Mouse (Mus musculus) hindbrain, embryonic 11.5 days (tissue): ENCODE measurements around the gene Gbp6. TPM values are rescaled to one million over a fixed set of nuclear protein-coding genes. Genes with fewer than 3 reads are reported as not detected.
"Not testable (repeated sequence)": the region's sequence is repeated elsewhere in the genome, so short reads cannot be mapped to it uniquely, and the experiment has no call there.

Experiments
- ATAC-seq: fragments of 200-750 bp; cut with Nextera tagmentation; 2 replicates; pipeline ENCODE4 v1.8.0; 2017; ENCODE audit warnings: mild to moderate bottlenecking, moderate TSS enrichment, moderate library complexity; ENCODE audit not compliant: low FRiP score
- DNase-seq: peaks from one replicate; pipeline ENCODE4 v3.0.0-alpha.2; 2015; ENCODE audit warnings: low spot score
- H3K27ac ChIP-seq: fragments of 300-500 bp; sonication (generic); 2 replicates; pipeline ENCODE4 v1.5.1; 2014; ENCODE audit warnings: mild to moderate bottlenecking, low read depth, low read length
- H3K27me3 ChIP-seq: fragments of 300-500 bp; sonication (generic); 2 replicates; pipeline ENCODE4 v1.6.1; 2014; ENCODE audit warnings: mild to moderate bottlenecking, low read length, moderate library complexity, mixed read lengths; ENCODE audit not compliant: control insufficient read depth, insufficient read depth
- H3K36me3 ChIP-seq: fragments of 300-500 bp; sonication (generic); 2 replicates; pipeline ENCODE4 v1.6.1; 2014; ENCODE audit warnings: mild to moderate bottlenecking, low read length, moderate library complexity, mixed read lengths; ENCODE audit not compliant: control insufficient read depth, insufficient read depth
- H3K4me1 ChIP-seq: fragments of 300-500 bp; sonication (generic); replicated peaks from 2 replicates; pipeline ENCODE4 v1.6.1; 2014; ENCODE audit warnings: low read length, mixed read lengths; ENCODE audit not compliant: control insufficient read depth, insufficient read depth
- H3K4me2 ChIP-seq: fragments of 300-500 bp; sonication (generic); replicated peaks from 2 replicates; pipeline ENCODE4 v1.6.1; 2014; ENCODE audit warnings: mild to moderate bottlenecking, low read depth, low read length
- H3K4me3 ChIP-seq: fragments of 300-500 bp; sonication (generic); 2 replicates; pipeline ENCODE4 v1.5.1; 2014; ENCODE audit warnings: low read depth, low read length
- H3K9ac ChIP-seq: fragments of 300-500 bp; sonication (generic); 2 replicates; pipeline ENCODE4 v1.6.1; 2014; ENCODE audit warnings: low read depth, low read length
- H3K9me3 ChIP-seq: fragments of 300-500 bp; sonication (generic); 2 replicates; pipeline ENCODE4 v1.6.1; 2016; ENCODE audit warnings: low read length; ENCODE audit not compliant: control insufficient read depth
- WGBS: fragments of 180-500 bp; shearing (Covaris S2); extraction: QIAGEN DNeasy Blood & Tissue Kit; methylation state at CpG from one replicate; pipeline ENCODE4 v1.1.7; 2014; 5-methylcytosine and 5-hydroxymethylcytosine counted together
- polyA plus RNA-seq: library from polyadenylated mRNA; unstranded; fragments of >200 nt; fragmentation: Nextera tagmentation; extraction: Ambion mirVana; gene quantifications from 2 replicates; pipeline ENCODE4 v1.2.1, GENCODE M21; 2014

The Gbp6 gene
- polyA plus RNA-seq, 1 experiment from 2014 or later, result 0.68 TPM

- H3K4me3 ChIP-seq, H3K27me3 ChIP-seq, H3K9me3 ChIP-seq, H3K4me2 ChIP-seq, H3K27ac ChIP-seq, H3K9ac ChIP-seq, ATAC-seq, DNase-seq, H3K36me3 ChIP-seq, H3K4me1 ChIP-seq: not testable (repeated sequence)
- 81% methylated on average over 1 of the region's 1 CpGs for WGBS
These were observed 55.1 kb downstream of the Gbp6 start for GRCm38 (mm10) chr5:105238402-105238801.

- not testable (repeated sequence) for H3K9ac ChIP-seq, H3K27ac ChIP-seq, ATAC-seq, H3K27me3 ChIP-seq, H3K4me1 ChIP-seq, H3K36me3 ChIP-seq, DNase-seq, H3K9me3 ChIP-seq, H3K4me2 ChIP-seq, H3K4me3 ChIP-seq
- WGBS, result 82% methylated on average over 2 of the region's 3 CpGs
These were observed 57.5 kb downstream of the Gbp6 start for GRCm38 (mm10) chr5:105236040-105236439.

Other genes with a start within 250 kb of the Gbp6 start
- 1.0 and 1.3 TPM in 2 replicates for gene Gbp9, start 154.2 kb downstream of the Gbp6 start, polyA plus RNA-seq
- gene Gbp8, start 154.2 kb downstream of the Gbp6 start, polyA plus RNA-seq, result 0.25 and 0.94 TPM in 2 replicates
- 0.35 and 0.39 TPM in 2 replicates for gene Gbp4, start 154.1 kb downstream of the Gbp6 start, polyA plus RNA-seq
- 0.08 TPM in 1 of 2 replicates, not detected in the other for gene Gbp10, start 54.2 kb downstream of the Gbp6 start, polyA plus RNA-seq
- gene Gm43302, start within 50 bp of the Gbp6 start, polyA plus RNA-seq, result 0.06 TPM in 1 of 2 replicates, not detected in the other
- 10.5 and 11.6 TPM in 2 replicates for gene Lrrc8b, start 122.1 kb upstream of the Gbp6 start, polyA plus RNA-seq
- 13.5 and 15.7 TPM in 2 replicates for gene Lrrc8c, start 225.7 kb upstream of the Gbp6 start, polyA plus RNA-seq